Mouse (Mus musculus) liver, adult 2 months (tissue): ENCODE results near the gene Smoc1.

Experiments used
- CTCF ChIP-seq: fragments of 200-500 bp; IDR thresholded peaks from 2 replicates; pipeline ENCODE4 v1.5.1; 2011; ENCODE audit warnings: low read depth, low read length, control low read depth
- POLR2A ChIP-seq: fragments of 200-500 bp; IDR thresholded peaks from 2 replicates; pipeline ENCODE4 v1.6.1; 2011; ENCODE audit warnings: low read length, control low read depth; ENCODE audit not compliant: insufficient read depth; ENCODE audit errors: extremely low read depth

DNA sequence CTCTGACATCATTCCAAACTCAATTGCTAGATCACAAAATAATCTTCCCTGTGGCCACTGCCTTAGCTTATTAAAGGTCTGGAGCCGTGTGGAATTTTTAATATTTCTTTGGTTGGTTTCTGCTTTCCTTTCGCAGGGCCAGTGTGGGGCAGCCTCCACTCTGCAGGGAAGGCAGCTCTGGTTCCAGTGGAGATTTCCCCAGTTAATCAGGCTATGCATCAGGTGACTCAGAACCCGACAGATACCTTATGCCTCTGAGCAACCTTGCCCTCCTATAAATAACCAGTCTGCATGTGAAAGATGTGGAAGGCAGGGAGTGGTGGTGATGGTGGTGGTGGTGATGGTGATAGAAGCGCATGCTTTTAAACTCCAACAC, 7.4 kb downstream of the Smoc1 start:
- TF ChIP-seq CTCF (no peak), POLR2A (no peak)
